Mouse (Mus musculus) testis, adult 2 months (tissue): Measurements from ENCODE around the gene Tbl2. TPM values are rescaled to one million over a fixed set of nuclear protein-coding genes. Genes with fewer than 3 reads are reported as not detected.

ENCODE experiments used
- H3K27ac ChIP-seq: fragments of 200-500 bp; 2 replicates; pipeline ENCODE4 v1.5.1; 2012; ENCODE audit warnings: low read depth, low read length; ENCODE audit not compliant: control insufficient read depth, insufficient read depth
- H3K27me3 ChIP-seq: fragments of 200-500 bp; 2 replicates; pipeline ENCODE4 v1.6.1; 2012; ENCODE audit warnings: mild to moderate bottlenecking, low read length, moderate library complexity; ENCODE audit not compliant: control insufficient read depth, insufficient read depth
- H3K36me3 ChIP-seq: fragments of 200-500 bp; 2 replicates; pipeline ENCODE4 v1.6.1; 2012; ENCODE audit warnings: mild to moderate bottlenecking, low read length; ENCODE audit not compliant: control insufficient read depth, insufficient read depth
- H3K4me1 ChIP-seq: fragments of 200-500 bp; 2 replicates; pipeline ENCODE4 v1.6.1; 2012; ENCODE audit warnings: low read length; ENCODE audit not compliant: control insufficient read depth, insufficient read depth
- H3K4me3 ChIP-seq: fragments of 200-500 bp; 2 replicates; pipeline ENCODE4 v1.5.1; 2012; ENCODE audit warnings: low read depth, mild to moderate bottlenecking, low read length, moderate library complexity, mixed read lengths; ENCODE audit not compliant: control insufficient read depth
- CTCF ChIP-seq: fragments of 200-500 bp; IDR thresholded peaks from 2 replicates; pipeline ENCODE4 v1.5.1; 2012; ENCODE audit warnings: low read depth, mild to moderate bottlenecking, inconsistent platforms, low read length, moderate library complexity; ENCODE audit not compliant: control insufficient read depth, insufficient read depth, insufficient replicate concordance
- POLR2A ChIP-seq: fragments of 200-500 bp; IDR thresholded peaks from 2 replicates; pipeline ENCODE4 v1.6.1; 2012; ENCODE audit warnings: low read depth, mild to moderate bottlenecking, inconsistent platforms, low read length, moderate library complexity; ENCODE audit not compliant: control insufficient read depth
- polyA plus RNA-seq: library from polyadenylated mRNA; depleted of rRNA; stranded (reverse); fragments of >200 nt; gene quantifications from 2 replicates; pipeline ENCODE4 v1.2.3, GENCODE M21; 2012

The Tbl2 gene
- polyA plus RNA-seq, 1 experiment: 63.4 TPM

GRCm38 (mm10) chr5:135149820-135150178 lies 342 bp downstream of the Tbl2 start:
- Histone ChIP-seq H3K36me3 (peaks cover 3% of the 10 kb centered on the region), H3K4me3 (peak overlapping the region; percentile 100), H3K27ac (peak overlapping the region; percentile 100), H3K4me1 (peaks cover 2% of the 10 kb centered on the region), H3K27me3 (no peaks in the 10 kb centered on the region)
- no peak for TF ChIP-seq POLR2A
- no peak for TF ChIP-seq CTCF

GRCm38 (mm10) chr5:135156496-135156895 lies 7.0 kb downstream of the Tbl2 start:
- Histone ChIP-seq H3K4me1 (no peaks in the 10 kb centered on the region), H3K36me3 (peaks cover 7% of the 10 kb centered on the region), H3K4me3 (no peak overlapping the region), H3K27me3 (no peaks in the 10 kb centered on the region), H3K27ac (no peak overlapping the region)
- TF ChIP-seq POLR2A (no peak), CTCF (no peak)

- Histone ChIP-seq H3K27ac (no peak overlapping the region), H3K4me3 (no peak overlapping the region), H3K36me3 (peaks cover 7% of the 10 kb centered on the region), H3K4me1 (no peaks in the 10 kb centered on the region), H3K27me3 (no peaks in the 10 kb centered on the region)
- TF ChIP-seq CTCF (no peak), POLR2A (no peak)
Observed at GRCm38 (mm10) chr5:135161221-135161620, 11.8 kb downstream of the Tbl2 start.

GRCm38 (mm10) chr5:135161650-135162049 lies 12.2 kb downstream of the Tbl2 start:
- TF ChIP-seq POLR2A (no peak), CTCF (no peak)
- Histone ChIP-seq H3K4me1 (no peaks in the 10 kb centered on the region), H3K4me3 (no peak overlapping the region), H3K27ac (no peak overlapping the region), H3K27me3 (no peaks in the 10 kb centered on the region), H3K36me3 (peaks cover 7% of the 10 kb centered on the region)

- H3K36me3 ChIP-seq: peaks cover 7% of the 10 kb centered on the region
- H3K4me1 ChIP-seq: no peaks in the 10 kb centered on the region
- TF ChIP-seq POLR2A (no peak), CTCF (no peak)
- H3K4me3 ChIP-seq: no peak overlapping the region
- H3K27ac ChIP-seq: no peak overlapping the region
- H3K27me3 ChIP-seq: no peaks in the 10 kb centered on the region
Observed at GRCm38 (mm10) chr5:135162361-135162760, 12.9 kb downstream of the Tbl2 start.

- H3K27me3 ChIP-seq: no peaks in the 10 kb centered on the region
- peaks cover under 1% of the 10 kb centered on the region for H3K4me1 ChIP-seq
- H3K36me3 ChIP-seq: peaks cover 5% of the 10 kb centered on the region
- H3K27ac ChIP-seq: no peak overlapping the region
- no peak for TF ChIP-seq CTCF
- TF ChIP-seq POLR2A: no peak
- no peak overlapping the region for H3K4me3 ChIP-seq
Observed at GRCm38 (mm10) chr5:135162821-135163220, 13.4 kb downstream of the Tbl2 start.

GRCm38 (mm10) chr5:135166909-135167308 lies 17.5 kb downstream of the Tbl2 start:
- H3K4me3 ChIP-seq: no peak overlapping the region
- no peak overlapping the region for H3K27ac ChIP-seq
- H3K4me1 ChIP-seq: peaks cover 7% of the 10 kb centered on the region
- H3K27me3 ChIP-seq: no peaks in the 10 kb centered on the region
- no peak for TF ChIP-seq CTCF
- TF ChIP-seq POLR2A: no peak
- no peaks in the 10 kb centered on the region; the same call in none of the 2 replicates for H3K36me3 ChIP-seq

- TF ChIP-seq POLR2A: no peak
- TF ChIP-seq CTCF: no peak
- Histone ChIP-seq H3K4me1 (peaks cover 7% of the 10 kb centered on the region), H3K4me3 (no peak overlapping the region), H3K36me3 (no peaks in the 10 kb centered on the region; the same call in none of the 2 replicates), H3K27ac (no peak overlapping the region), H3K27me3 (no peaks in the 10 kb centered on the region)
Observed at GRCm38 (mm10) chr5:135167469-135167868, 18.0 kb downstream of the Tbl2 start.
